Mouse (Mus musculus) cerebellum, adult 2 months (tissue): ENCODE data around the gene Supt5.

Source experiments
- CTCF ChIP-seq: fragments of 200-500 bp; IDR thresholded peaks from 2 replicates; pipeline ENCODE4 v1.5.1; 2011; ENCODE audit warnings: low read depth, mild to moderate bottlenecking, control low read depth, low read length, moderate library complexity, borderline replicate concordance; ENCODE audit not compliant: insufficient read depth
- POLR2A ChIP-seq: fragments of 200-500 bp; IDR thresholded peaks from 2 replicates; pipeline ENCODE4 v1.6.1; 2011; ENCODE audit warnings: low read length, control low read depth, borderline replicate concordance; ENCODE audit not compliant: insufficient read depth

DNA sequence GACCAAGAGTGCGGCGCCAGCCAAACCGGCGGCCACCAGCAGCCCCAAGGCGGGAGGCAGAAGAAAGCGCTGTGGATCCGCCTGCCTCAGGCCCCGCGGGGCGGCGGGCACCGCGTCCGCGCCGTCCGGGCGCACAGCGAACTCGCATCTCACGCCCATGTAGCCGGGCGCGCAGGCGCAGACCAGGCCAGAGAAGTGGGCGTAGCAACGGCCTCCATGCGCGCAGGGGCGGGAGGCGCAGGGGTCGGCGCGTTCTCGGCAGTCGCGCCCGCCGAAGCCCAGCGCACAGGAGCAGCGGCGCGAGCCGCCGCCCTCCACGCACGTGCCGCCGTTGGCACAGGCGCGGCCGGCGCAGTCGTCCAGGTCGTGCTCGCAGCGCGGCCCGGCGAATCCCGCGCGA is 44.1 kb downstream of the Supt5 start:
- TF ChIP-seq CTCF: no peak
- TF ChIP-seq POLR2A: no peak
